Mouse (Mus musculus) R1 (cell line): ENCODE results near the gene Gpsm2.
"Not testable (repeated sequence)": the region's sequence is repeated elsewhere in the genome, so short reads cannot be mapped to it uniquely, and the experiment has no call there.

Experiments
- DNase-seq: peaks from one replicate; pipeline ENCODE4 v3.0.0-alpha.2; 2018; ENCODE audit warnings: low read depth, low spot score

Gene Gpsm2

GRCm38 (mm10) chr3:108727344-108727743 lies 5.2 kb upstream of the Gpsm2 start:
- DNase-seq, result no peak

GRCm38 (mm10) chr3:108726413-108726812 lies 4.3 kb upstream of the Gpsm2 start:
- no peak for DNase-seq

- DNase-seq, result peak; percentile 70
Observed at GRCm38 (mm10) chr3:108721076-108721991, 775 bp downstream of the Gpsm2 start.

- no peak for DNase-seq
Observed at GRCm38 (mm10) chr3:108719761-108720160, 2.3 kb downstream of the Gpsm2 start.

- DNase-seq, result no peak
Observed at GRCm38 (mm10) chr3:108719357-108719756, 2.8 kb downstream of the Gpsm2 start.

- no peak for DNase-seq
Observed at GRCm38 (mm10) chr3:108717896-108718502, 4.1 kb downstream of the Gpsm2 start.

- DNase-seq, result no peak
Observed at GRCm38 (mm10) chr3:108714837-108715236, 7.3 kb downstream of the Gpsm2 start.

- peak; percentile 39 for DNase-seq
Observed at GRCm38 (mm10) chr3:108713065-108713675, 8.9 kb downstream of the Gpsm2 start.

- DNase-seq, result no peak
Observed at GRCm38 (mm10) chr3:108711296-108711695, 10.8 kb downstream of the Gpsm2 start.

- no peak for DNase-seq
Observed at GRCm38 (mm10) chr3:108702789-108703188, 19.3 kb downstream of the Gpsm2 start.

GRCm38 (mm10) chr3:108701256-108701655 lies 20.9 kb downstream of the Gpsm2 start:
- DNase-seq, result peak; percentile 39

GRCm38 (mm10) chr3:108699786-108700185 lies 22.3 kb downstream of the Gpsm2 start:
- no peak for DNase-seq

- no peak for DNase-seq
Observed at GRCm38 (mm10) chr3:108698662-108699061, 23.4 kb downstream of the Gpsm2 start.

GRCm38 (mm10) chr3:108694321-108694720 lies 27.8 kb downstream of the Gpsm2 start:
- no peak for DNase-seq

- no peak for DNase-seq
Observed at GRCm38 (mm10) chr3:108689979-108690378, 32.1 kb downstream of the Gpsm2 start.

GRCm38 (mm10) chr3:108689446-108689845 lies 32.7 kb downstream of the Gpsm2 start:
- no peak for DNase-seq

GRCm38 (mm10) chr3:108689015-108689441 lies 33.1 kb downstream of the Gpsm2 start:
- DNase-seq, result no peak

- no peak for DNase-seq
Observed at GRCm38 (mm10) chr3:108685701-108686100, 36.4 kb downstream of the Gpsm2 start.

- not testable (repeated sequence) for DNase-seq
Observed at GRCm38 (mm10) chr3:108683597-108683996, 38.5 kb downstream of the Gpsm2 start.

- DNase-seq, result no peak
Observed at GRCm38 (mm10) chr3:108681004-108681403, 41.1 kb downstream of the Gpsm2 start.

GRCm38 (mm10) chr3:108676616-108677015 lies 45.5 kb downstream of the Gpsm2 start:
- no peak for DNase-seq

GRCm38 (mm10) chr3:108660941-108661340 lies 61.2 kb downstream of the Gpsm2 start:
- peak; percentile 57 for DNase-seq
